Mouse (Mus musculus) bone marrow, adult 2 months (tissue): ENCODE results near the gene Chrm3. TPM values are rescaled to one million over a fixed set of nuclear protein-coding genes. Genes with fewer than 3 reads are reported as not detected.

Source experiments
- H3K27ac ChIP-seq: fragments of 200-500 bp; 2 replicates; pipeline ENCODE4 v1.5.1; 2012; ENCODE audit warnings: low read depth, mild to moderate bottlenecking, control low read depth, inconsistent platforms, low read length; ENCODE audit not compliant: control insufficient read depth, poor library complexity, insufficient read depth
- H3K4me1 ChIP-seq: fragments of 200-500 bp; 2 replicates; pipeline ENCODE4 v1.6.1; 2011; ENCODE audit warnings: low read length; ENCODE audit not compliant: control insufficient read depth, insufficient read depth
- H3K4me3 ChIP-seq: fragments of 200-500 bp; replicated peaks from 2 replicates; pipeline ENCODE3; 2011; ENCODE audit warnings: mild to moderate bottlenecking, low read depth, low read length, control low read depth; ENCODE audit not compliant: control insufficient read depth
- CTCF ChIP-seq: fragments of 200-500 bp; IDR thresholded peaks from 2 replicates; pipeline ENCODE4 v1.5.1; 2011; ENCODE audit warnings: low read length, control low read depth; ENCODE audit not compliant: control insufficient read depth, insufficient read depth
- POLR2A ChIP-seq: fragments of 200-500 bp; IDR thresholded peaks from 2 replicates; pipeline ENCODE4 v1.6.1; 2011; ENCODE audit warnings: low read depth, mild to moderate bottlenecking, control low read depth, low read length, borderline replicate concordance; ENCODE audit not compliant: control insufficient read depth
- WGBS: fragments of 180-500 bp; shearing (Covaris S2); methylation state at CpG from one replicate; pipeline ENCODE4 v1.1.7; 2018; 5-methylcytosine and 5-hydroxymethylcytosine counted together
- polyA plus RNA-seq: library from polyadenylated mRNA; stranded (reverse); fragments of >200 nt; gene quantifications from 2 replicates; pipeline ENCODE4 v1.2.4, GENCODE M21; 2011; ENCODE audit warnings: low replicate concordance; ENCODE audit not compliant: missing spikeins, insufficient read depth, insufficient read length

Chrm3 gene
- polyA plus RNA-seq, 1 experiment = 1.6 TPM

- TF ChIP-seq POLR2A = no peak
- TF ChIP-seq CTCF = no peak
- Histone ChIP-seq H3K4me3 (no peak overlapping the region), H3K27ac (no peak overlapping the region), H3K4me1 (no peaks in the 10 kb centered on the region)
- 77% methylated on average over 6 of the region's 6 CpGs for WGBS
Measured at GRCm38 (mm10) chr13:10199206-10199956, 161.3 kb downstream of the Chrm3 start.

GRCm38 (mm10) chr13:10189829-10190228 lies 170.8 kb downstream of the Chrm3 start:
- TF ChIP-seq POLR2A (no peak), CTCF (no peak)
- 45% methylated on average over 2 of the region's 2 CpGs for WGBS
- no peak overlapping the region for H3K27ac ChIP-seq
- H3K4me1 ChIP-seq = no peaks in the 10 kb centered on the region; the same call in 1 of the 2 replicates
- no peak overlapping the region for H3K4me3 ChIP-seq

GRCm38 (mm10) chr13:10187926-10188325 lies 172.7 kb downstream of the Chrm3 start:
- Histone ChIP-seq H3K4me1 (no peaks in the 10 kb centered on the region), H3K27ac (no peak overlapping the region), H3K4me3 (no peak overlapping the region)
- WGBS = 75% methylated on average over 3 of the region's 3 CpGs
- TF ChIP-seq POLR2A = no peak
- no peak for TF ChIP-seq CTCF

DNA sequence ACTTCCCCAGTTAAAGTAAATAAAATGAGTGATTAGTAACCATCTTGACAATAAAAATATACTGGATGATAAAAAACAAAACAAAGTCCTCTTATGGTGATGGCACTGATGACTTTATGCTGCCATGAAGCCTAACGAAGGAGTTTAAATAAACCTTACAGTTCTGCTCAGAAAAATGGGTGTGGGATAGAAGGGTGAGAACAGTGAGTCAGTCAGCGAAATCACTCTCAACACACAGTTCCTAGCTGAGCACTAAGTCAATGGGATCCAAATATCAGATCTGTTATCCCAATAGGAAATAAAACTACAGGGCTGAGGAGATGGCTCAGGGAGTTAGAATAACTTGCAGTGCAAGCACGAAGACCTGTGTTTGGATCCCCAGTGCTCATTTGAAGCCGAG lies 176.8 kb downstream of the Chrm3 start:
- Histone ChIP-seq H3K4me1 (no peaks in the 10 kb centered on the region; the same call in 1 of the 2 replicates), H3K27ac (no peak overlapping the region), H3K4me3 (no peak overlapping the region)
- TF ChIP-seq CTCF = no peak
- whole genome bisulfite sequencing = 80% methylated on average over 4 of the region's 4 CpGs

DNA sequence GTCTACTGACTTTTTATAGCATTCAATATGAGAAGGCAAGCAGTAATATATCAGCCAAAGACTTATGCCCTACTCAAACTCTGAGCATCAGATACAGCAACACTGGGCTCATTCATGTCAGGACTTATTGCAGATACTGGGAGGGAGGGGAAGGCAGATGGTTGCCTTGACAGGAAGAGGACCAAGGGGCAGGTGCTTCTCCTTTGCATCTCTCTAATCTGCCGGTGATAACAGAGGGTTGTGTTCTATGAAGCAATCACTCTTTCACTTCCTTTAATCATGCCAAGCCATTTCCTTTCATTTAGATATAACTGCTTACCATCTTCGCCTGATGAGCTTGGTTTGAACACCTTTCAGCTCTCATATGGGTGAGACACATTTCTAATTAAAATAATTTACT lies 177.9 kb downstream of the Chrm3 start:
- TF ChIP-seq CTCF (no peak), POLR2A (no peak)
- H3K27ac ChIP-seq = no peak overlapping the region
- 0% methylated on average over 2 of the region's 2 CpGs for WGBS
- H3K4me1 ChIP-seq = no peaks in the 10 kb centered on the region; the same call in 1 of the 2 replicates
- H3K4me3 ChIP-seq = no peak overlapping the region

GRCm38 (mm10) chr13:10170529-10170928 lies 190.1 kb downstream of the Chrm3 start:
- no peaks in the 10 kb centered on the region for H3K4me1 ChIP-seq
- TF ChIP-seq CTCF (no peak), POLR2A (no peak)
- 82% methylated on average over 2 of the region's 2 CpGs for WGBS
- H3K27ac ChIP-seq = no peak overlapping the region
- no peak overlapping the region for H3K4me3 ChIP-seq

GRCm38 (mm10) chr13:10163354-10163753 lies 197.3 kb downstream of the Chrm3 start:
- Histone ChIP-seq H3K27ac (no peak overlapping the region), H3K4me3 (no peak overlapping the region), H3K4me1 (no peaks in the 10 kb centered on the region)
- TF ChIP-seq CTCF = no peak
- no peak for TF ChIP-seq POLR2A

DNA sequence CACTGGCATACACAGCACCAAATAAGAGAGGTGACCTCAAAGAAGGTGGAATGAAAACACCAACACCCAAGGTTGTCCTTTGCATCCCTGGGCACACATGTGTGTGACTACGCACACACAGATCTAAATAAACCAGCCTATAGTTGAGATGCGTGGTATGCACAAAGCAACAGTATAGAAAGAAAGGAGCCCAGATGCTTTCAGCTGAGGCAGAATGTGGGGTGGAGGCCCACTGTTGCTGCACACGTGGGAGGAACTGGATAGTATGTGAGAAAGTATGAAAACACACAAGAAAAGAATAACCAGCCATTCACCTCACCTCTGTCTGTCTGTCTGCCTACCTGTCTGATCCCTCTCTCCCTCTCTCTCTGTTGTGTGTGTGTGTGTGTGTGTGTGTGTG lies 203.2 kb downstream of the Chrm3 start:
- Histone ChIP-seq H3K4me3 (no peak overlapping the region), H3K4me1 (no peaks in the 10 kb centered on the region), H3K27ac (no peak overlapping the region)
- no peak for TF ChIP-seq POLR2A
- no peak for TF ChIP-seq CTCF
- 82% methylated on average over 3 of the region's 3 CpGs for WGBS

DNA sequence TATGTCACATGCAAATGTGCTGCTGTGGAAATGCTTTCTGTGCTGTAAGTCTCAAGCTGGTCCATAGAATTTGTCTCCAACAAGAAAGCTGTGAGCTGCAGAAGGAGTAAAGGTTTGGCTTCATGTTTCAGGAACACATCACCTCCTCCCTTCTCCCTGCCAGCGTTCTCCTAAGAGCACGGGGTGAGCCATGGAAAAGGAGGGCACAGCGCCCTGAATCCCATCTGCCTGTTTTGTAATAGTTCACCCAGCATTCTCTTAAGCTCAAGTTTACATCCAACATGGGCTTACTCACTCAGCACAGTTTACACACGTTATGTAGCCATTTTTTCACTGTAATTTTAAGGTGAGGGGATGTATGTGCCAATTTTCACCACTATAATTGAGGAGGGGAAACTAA lies 220.1 kb downstream of the Chrm3 start:
- 81% methylated on average over 4 of the region's 4 CpGs for WGBS
- no peak overlapping the region for H3K4me3 ChIP-seq
- H3K4me1 ChIP-seq = no peaks in the 10 kb centered on the region
- TF ChIP-seq POLR2A (no peak), CTCF (no peak)
- no peak overlapping the region for H3K27ac ChIP-seq
